Mouse (Mus musculus): Measurements from ENCODE around the gene Trim80. TPM values are rescaled to one million over a fixed set of nuclear protein-coding genes. Genes with fewer than 3 reads are reported as not detected.
"Not testable (repeated sequence)": the region's sequence is repeated elsewhere in the genome, so short reads cannot be mapped to it uniquely, and the experiment has no call there.

Gene Trim80
- polyA plus RNA-seq, 1 experiment from 2014 or later = 0.27 TPM

DNA sequence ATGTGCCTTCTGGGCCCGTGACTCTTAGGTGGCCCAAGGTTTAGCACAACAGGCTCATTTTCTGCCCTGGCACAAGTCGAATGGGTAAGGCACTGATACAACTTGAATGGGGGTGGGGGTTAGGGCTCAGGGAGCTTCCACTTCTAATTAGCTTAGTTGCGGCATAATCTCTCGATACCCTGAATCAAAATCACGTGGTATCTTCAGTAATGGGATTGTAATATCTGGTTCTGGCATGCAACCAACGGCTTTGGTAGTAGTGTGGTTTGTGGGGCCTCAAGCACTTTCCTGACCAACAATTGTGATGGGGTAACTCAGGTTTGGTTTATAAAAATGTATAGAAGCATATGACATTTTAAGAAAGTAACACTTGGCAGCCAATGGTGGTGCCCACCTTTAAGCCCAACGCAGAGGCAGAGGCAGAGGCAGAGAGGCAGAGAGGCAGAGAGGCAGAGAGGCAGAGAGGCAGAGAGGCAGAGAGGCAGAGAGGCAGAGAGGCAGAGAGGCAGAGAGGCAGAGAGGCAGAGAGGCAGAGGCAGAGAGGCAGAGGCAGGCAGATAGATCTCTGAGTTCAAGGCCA lies 12.0 kb downstream of the Trim80 start:
- H3K9me3 ChIP-seq (ENCODE audit: control insufficient read depth, low read length) = no peaks in the 10 kb centered on the region
- 80% methylated on average over 7 of the region's 7 CpGs for WGBS

DNA sequence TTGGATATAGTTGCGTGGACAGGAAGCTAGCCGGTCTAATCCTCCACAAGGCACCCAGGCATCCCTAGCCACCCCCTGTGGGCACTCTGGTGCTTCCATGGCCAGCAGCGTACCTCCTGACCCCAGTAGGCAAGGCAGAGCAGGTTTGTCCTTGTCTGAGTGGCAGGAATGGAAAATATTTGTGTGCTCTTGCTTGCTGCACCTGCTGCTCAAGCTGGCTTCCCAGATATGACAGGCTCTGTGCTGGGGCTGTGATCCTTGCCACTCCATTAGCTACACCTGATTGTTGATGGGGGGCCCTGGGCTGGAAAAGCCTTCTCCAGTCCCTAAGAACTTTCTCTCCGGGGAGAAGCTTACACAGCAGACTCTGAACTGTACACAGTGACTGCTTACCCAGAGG lies 13.0 kb downstream of the Trim80 start:
- Histone ChIP-seq H3K4me1 (replicated peaks; ENCODE audit: control insufficient read depth, insufficient read depth, low read length) (peaks cover 3% of the 10 kb centered on the region), H3K9me3 (ENCODE audit: control insufficient read depth, low read length) (no peaks in the 10 kb centered on the region), H3K36me3 (ENCODE audit: control insufficient read depth, insufficient read depth, low read length) (no peaks in the 10 kb centered on the region), H3K27me3 (replicated peaks; ENCODE audit: control insufficient read depth, insufficient read depth, low read length) (no peaks in the 10 kb centered on the region), H3K4me3 (ENCODE audit: low read depth, low read length) (no peak overlapping the region), H3K27ac (ENCODE audit: low read depth, low read length) (no peak overlapping the region), H3K4me2 (no peak overlapping the region), H3K9ac (ENCODE audit: low read depth, low read length) (no peak overlapping the region)
- ATAC-seq (replicated peaks; ENCODE audit: low FRiP score) (no peak), DNase-seq (ENCODE audit: low spot score) (no peak)
- 65% methylated on average over 4 of the region's 4 CpGs for WGBS

More for the DNA sequence above, 12.0 kb downstream of the Trim80 start:
- Histone ChIP-seq H3K36me3 (ENCODE audit: control insufficient read depth, insufficient read depth, low read length) (no peaks in the 10 kb centered on the region), H3K27ac (ENCODE audit: low read depth, low read length) (no peak overlapping the region), H3K27me3 (replicated peaks; ENCODE audit: control insufficient read depth, insufficient read depth, low read length) (no peaks in the 10 kb centered on the region), H3K9ac (ENCODE audit: low read depth, low read length) (no peak overlapping the region), H3K4me1 (replicated peaks; ENCODE audit: control insufficient read depth, insufficient read depth, low read length) (no peaks in the 10 kb centered on the region; the same call in none of the 2 replicates), H3K4me3 (ENCODE audit: low read depth, low read length) (no peak overlapping the region), H3K4me2 (no peak overlapping the region)
- DNase-seq (ENCODE audit: low spot score) = no peak
- no peak for ATAC-seq (replicated peaks; ENCODE audit: low FRiP score)

DNA sequence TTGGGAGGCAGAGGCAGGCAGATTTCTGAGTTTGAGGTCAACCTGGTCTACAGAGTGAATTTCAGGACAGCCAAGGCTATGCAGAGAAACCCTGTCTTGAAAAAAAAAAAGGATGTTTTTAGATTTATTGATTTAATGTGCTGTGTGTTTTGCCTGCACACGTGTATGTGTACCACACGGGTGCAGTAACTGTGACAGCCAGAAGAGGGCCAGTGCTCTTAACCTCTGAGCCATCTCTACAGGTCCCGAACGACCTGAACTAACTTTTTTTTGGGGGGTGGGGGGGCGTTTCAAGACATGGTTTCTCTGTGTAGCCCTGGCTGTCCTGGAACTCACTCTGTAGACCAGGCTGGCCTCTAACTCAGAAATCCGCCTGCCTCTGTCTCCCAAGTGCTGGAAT lies 14.5 kb downstream of the Trim80 start:
- ATAC-seq (replicated peaks; ENCODE audit: low FRiP score); H3K36me3 ChIP-seq (ENCODE audit: control insufficient read depth, insufficient read depth, low read length); H3K27me3 ChIP-seq (replicated peaks; ENCODE audit: control insufficient read depth, insufficient read depth, low read length); H3K9ac ChIP-seq (ENCODE audit: low read depth, low read length); DNase-seq (ENCODE audit: low spot score); H3K27ac ChIP-seq (ENCODE audit: low read depth, low read length); H3K4me3 ChIP-seq (ENCODE audit: low read depth, low read length); H3K4me2 ChIP-seq; H3K9me3 ChIP-seq (ENCODE audit: control insufficient read depth, low read length); H3K4me1 ChIP-seq (replicated peaks; ENCODE audit: control insufficient read depth, insufficient read depth, low read length): not testable (repeated sequence)
- WGBS = 76% methylated on average over 6 of the region's 6 CpGs

DNA sequence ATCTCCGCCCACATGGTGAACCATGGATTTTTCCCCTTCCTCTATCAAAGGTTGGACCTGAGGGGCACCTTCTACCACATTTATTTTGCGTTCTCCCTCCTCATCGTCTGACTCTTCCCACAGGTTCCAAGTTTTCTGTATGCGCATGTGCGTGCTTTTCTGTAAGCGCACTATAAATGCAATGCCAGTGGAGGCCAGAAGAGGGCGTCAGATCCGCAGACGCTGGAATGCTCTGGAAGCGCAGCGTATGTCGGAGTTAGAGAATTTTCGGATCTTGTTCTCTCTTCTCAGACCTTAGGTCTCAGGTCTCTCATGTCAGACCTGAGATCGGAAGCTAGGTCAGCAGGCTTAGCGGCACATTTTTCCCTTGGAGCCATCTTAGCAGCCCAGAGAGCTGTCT lies 15.3 kb downstream of the Trim80 start:
- WGBS = 86% methylated on average over 15 of the region's 15 CpGs
- no peak for ATAC-seq (replicated peaks; ENCODE audit: low FRiP score)
- no peak overlapping the region for H3K4me2 ChIP-seq

DNA sequence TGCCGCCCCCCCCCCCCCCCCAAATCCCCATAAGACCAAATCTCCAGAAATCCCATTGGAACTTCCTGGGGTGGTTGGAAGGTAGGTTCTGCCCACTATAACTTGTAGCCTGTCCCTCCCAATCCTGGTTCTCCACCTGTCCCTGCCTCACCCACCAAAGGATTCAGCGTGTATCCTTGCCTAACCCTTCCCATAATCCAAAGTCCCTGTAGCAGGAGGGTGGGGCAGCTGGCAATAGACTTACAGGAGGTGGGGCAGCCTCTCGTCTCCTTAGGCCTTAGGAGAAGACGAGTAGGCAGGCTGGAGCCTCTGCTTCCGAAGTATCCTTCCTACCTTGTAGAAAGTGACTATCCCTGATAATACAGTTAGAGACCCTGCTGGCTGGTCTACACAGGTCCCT lies 15.8 kb downstream of the Trim80 start:
- Histone ChIP-seq H3K27ac (ENCODE audit: low read depth, low read length) (no peak overlapping the region), H3K9ac (ENCODE audit: low read depth, low read length) (no peak overlapping the region)

More for the DNA sequence above, 15.3 kb downstream of the Trim80 start:
- H3K27ac ChIP-seq (ENCODE audit: low read depth, low read length) = no peak overlapping the region
- H3K4me3 ChIP-seq (ENCODE audit: low read depth, low read length) = no peak overlapping the region
- H3K27me3 ChIP-seq (replicated peaks; ENCODE audit: control insufficient read depth, insufficient read depth, low read length) = no peaks in the 10 kb centered on the region
- no peak for DNase-seq (ENCODE audit: low spot score)
- no peaks in the 10 kb centered on the region for H3K36me3 ChIP-seq (ENCODE audit: control insufficient read depth, insufficient read depth, low read length)
- H3K4me1 ChIP-seq (replicated peaks; ENCODE audit: control insufficient read depth, insufficient read depth, low read length) = peaks cover 3% of the 10 kb centered on the region; the same call in 1 of the 2 replicates
- no peaks in the 10 kb centered on the region for H3K9me3 ChIP-seq (ENCODE audit: control insufficient read depth, low read length)
- H3K9ac ChIP-seq (ENCODE audit: low read depth, low read length) = no peak overlapping the region

DNA sequence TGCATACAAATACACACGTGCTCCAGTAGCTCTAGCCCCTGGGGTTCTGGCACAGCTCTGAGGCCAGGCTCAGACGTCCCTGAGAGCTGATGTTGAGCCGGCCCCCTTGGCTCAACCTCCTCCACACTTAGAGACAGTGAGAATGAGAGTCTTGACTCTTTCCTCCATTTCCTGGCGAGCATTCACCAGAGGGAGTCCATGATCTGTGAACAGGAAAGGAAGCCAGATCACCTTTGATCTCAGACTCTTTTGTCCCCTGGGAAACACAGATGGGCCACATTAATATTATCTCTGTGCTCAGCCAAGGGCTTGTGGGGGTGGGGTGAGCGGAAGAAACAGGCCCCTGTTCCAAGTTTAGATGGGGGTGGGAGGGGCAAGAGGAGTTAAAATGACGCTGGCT lies 17.1 kb downstream of the Trim80 start:
- H3K4me2 ChIP-seq = no peak overlapping the region
- H3K4me3 ChIP-seq (ENCODE audit: low read depth, low read length) = no peak overlapping the region
- ATAC-seq (replicated peaks; ENCODE audit: low FRiP score) (no peak; the same call in 1 of the 2 replicates), DNase-seq (ENCODE audit: low spot score) (no peak)
- H3K9me3 ChIP-seq (ENCODE audit: control insufficient read depth, low read length) = no peaks in the 10 kb centered on the region
- 32% methylated on average over 6 of the region's 6 CpGs for WGBS
- H3K9ac ChIP-seq (ENCODE audit: low read depth, low read length) = no peak overlapping the region
- H3K36me3 ChIP-seq (ENCODE audit: control insufficient read depth, insufficient read depth, low read length) = no peaks in the 10 kb centered on the region
- peaks cover 6% of the 10 kb centered on the region; the same call in 1 of the 2 replicates for H3K27me3 ChIP-seq (replicated peaks; ENCODE audit: control insufficient read depth, insufficient read depth, low read length)
- no peak overlapping the region for H3K27ac ChIP-seq (ENCODE audit: low read depth, low read length)
- peaks cover 3% of the 10 kb centered on the region; the same call in 1 of the 2 replicates for H3K4me1 ChIP-seq (replicated peaks; ENCODE audit: control insufficient read depth, insufficient read depth, low read length)

More for the DNA sequence above, 15.8 kb downstream of the Trim80 start:
- Histone ChIP-seq H3K9me3 (ENCODE audit: control insufficient read depth, low read length) (no peaks in the 10 kb centered on the region), H3K36me3 (ENCODE audit: control insufficient read depth, insufficient read depth, low read length) (no peaks in the 10 kb centered on the region), H3K4me3 (ENCODE audit: low read depth, low read length) (no peak overlapping the region), H3K27me3 (replicated peaks; ENCODE audit: control insufficient read depth, insufficient read depth, low read length) (no peaks in the 10 kb centered on the region), H3K4me1 (replicated peaks; ENCODE audit: control insufficient read depth, insufficient read depth, low read length) (peaks cover 3% of the 10 kb centered on the region; the same call in 1 of the 2 replicates), H3K4me2 (no peak overlapping the region)
- ATAC-seq (replicated peaks; ENCODE audit: low FRiP score) (no peak), DNase-seq (ENCODE audit: low spot score) (no peak)
- WGBS = 88% methylated on average over 5 of the region's 5 CpGs

DNA sequence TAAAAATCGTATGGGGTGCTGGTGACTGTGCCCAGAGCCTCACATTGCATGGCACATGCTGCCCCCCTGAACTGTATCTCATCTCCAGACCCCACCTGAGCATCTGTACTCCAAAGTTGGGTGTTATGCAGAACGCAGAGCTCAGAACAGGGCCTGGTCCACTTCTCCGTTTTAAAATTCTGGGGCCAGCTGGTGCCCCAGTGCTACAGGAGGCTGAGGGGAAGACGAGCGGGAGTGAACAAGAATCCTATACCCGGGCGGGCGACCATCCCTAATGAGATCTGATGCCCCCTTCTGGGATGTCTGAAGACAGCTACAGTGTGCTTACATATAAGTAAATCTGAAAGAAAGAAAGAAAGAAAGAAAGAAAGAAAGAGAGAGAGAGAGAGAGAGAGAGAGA lies 20.6 kb downstream of the Trim80 start:
- H3K9ac ChIP-seq (ENCODE audit: low read depth, low read length) = no peak overlapping the region
- no peak overlapping the region for H3K27ac ChIP-seq (ENCODE audit: low read depth, low read length)
- no peak for ATAC-seq (replicated peaks; ENCODE audit: low FRiP score)
- no peaks in the 10 kb centered on the region for H3K9me3 ChIP-seq (ENCODE audit: control insufficient read depth, low read length)
- H3K27me3 ChIP-seq (replicated peaks; ENCODE audit: control insufficient read depth, insufficient read depth, low read length) = peaks cover 10% of the 10 kb centered on the region; the same call in 1 of the 2 replicates
- H3K4me2 ChIP-seq = no peak overlapping the region
- peaks cover 3% of the 10 kb centered on the region; the same call in 1 of the 2 replicates for H3K4me1 ChIP-seq (replicated peaks; ENCODE audit: control insufficient read depth, insufficient read depth, low read length)
- DNase-seq (ENCODE audit: low spot score) = no peak
- H3K4me3 ChIP-seq (ENCODE audit: low read depth, low read length) = no peak overlapping the region
- H3K36me3 ChIP-seq (ENCODE audit: control insufficient read depth, insufficient read depth, low read length) = no peaks in the 10 kb centered on the region
- WGBS = 26% methylated on average over 8 of the region's 8 CpGs

DNA sequence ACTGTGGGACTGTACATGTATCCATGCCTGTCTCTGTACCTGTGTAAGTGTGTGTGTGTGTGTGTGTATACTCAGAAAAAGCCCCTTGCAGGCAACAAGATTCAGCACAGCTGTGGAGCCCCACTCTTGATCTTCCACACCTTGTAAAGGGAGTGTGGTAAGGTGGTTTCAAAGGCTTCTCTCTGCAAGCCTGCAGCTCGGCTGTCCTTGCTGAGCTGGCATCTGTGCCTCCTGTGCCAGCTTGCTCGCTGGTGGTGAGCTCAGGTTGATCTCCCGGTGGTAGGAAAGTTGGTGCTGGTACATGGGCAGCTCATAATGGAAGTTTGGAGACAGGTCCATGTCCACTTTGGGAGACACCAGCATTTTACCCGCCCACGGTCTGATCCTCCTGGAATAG lies 21.5 kb downstream of the Trim80 start:
- H3K27me3 ChIP-seq (replicated peaks; ENCODE audit: control insufficient read depth, insufficient read depth, low read length) = peaks cover 10% of the 10 kb centered on the region; the same call in 1 of the 2 replicates

DNA sequence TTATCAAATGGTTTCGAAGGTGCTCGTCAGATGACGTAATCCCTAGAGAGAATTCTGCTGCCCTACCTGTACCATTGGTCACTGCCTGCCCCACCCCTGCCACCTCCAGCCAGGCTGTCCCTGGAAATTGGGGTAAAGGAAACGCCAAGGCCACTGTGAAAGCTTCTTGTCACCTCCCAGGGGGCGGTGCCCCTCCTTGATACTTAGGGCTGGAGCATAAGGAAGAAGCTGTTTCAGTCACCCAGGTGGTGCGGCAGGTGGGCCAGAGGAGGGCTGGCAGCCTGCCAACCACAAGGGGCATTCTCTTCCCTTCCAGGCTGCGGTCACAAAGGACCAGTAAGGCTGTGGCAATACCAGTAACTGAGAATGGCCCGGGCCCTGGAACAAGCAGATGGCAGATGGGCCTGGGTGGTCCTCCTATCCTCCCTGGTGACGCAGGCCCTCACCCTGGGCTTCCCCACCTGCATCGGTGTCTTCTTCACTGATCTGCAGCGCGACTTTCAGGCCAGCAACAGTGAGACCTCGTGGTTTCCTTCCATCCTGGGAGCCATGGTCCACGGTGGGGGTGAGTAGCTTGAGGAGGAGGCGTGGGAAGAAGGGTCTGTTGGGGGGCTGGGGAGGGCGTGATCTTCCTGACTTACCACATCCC lies 22.0 kb downstream of the Trim80 start, which contains the start of gene Slc16a5:
Gene Slc16a5, plus strand, starts transcription at position 232 of the 649 bp plus-strand sequence.
- no peak within 1 kb of the TSS for H3K4me2 ChIP-seq
- no peaks in the 10 kb centered on the region for H3K36me3 ChIP-seq (ENCODE audit: control insufficient read depth, insufficient read depth, low read length)
- WGBS = 64% methylated on average over 16 of the region's 16 CpGs
- ATAC-seq (replicated peaks; ENCODE audit: low FRiP score) = no peak
- H3K27ac ChIP-seq (ENCODE audit: low read depth, low read length) = no peak within 1 kb of the TSS
- no peaks in the 10 kb centered on the region for H3K9me3 ChIP-seq (ENCODE audit: control insufficient read depth, low read length)
- no peak within 1 kb of the TSS for H3K4me3 ChIP-seq (ENCODE audit: low read depth, low read length)
- H3K27me3 ChIP-seq (replicated peaks; ENCODE audit: control insufficient read depth, insufficient read depth, low read length) = peaks cover 10% of the 10 kb centered on the region; the same call in 1 of the 2 replicates
- H3K9ac ChIP-seq (ENCODE audit: low read depth, low read length) = no peak within 1 kb of the TSS
- no peak for DNase-seq (ENCODE audit: low spot score)
- peaks cover 3% of the 10 kb centered on the region; the same call in 1 of the 2 replicates for H3K4me1 ChIP-seq (replicated peaks; ENCODE audit: control insufficient read depth, insufficient read depth, low read length)

More for the DNA sequence above, 21.5 kb downstream of the Trim80 start:
- H3K36me3 ChIP-seq (ENCODE audit: control insufficient read depth, insufficient read depth, low read length) = no peaks in the 10 kb centered on the region
- no peak for DNase-seq (ENCODE audit: low spot score)
- ATAC-seq (replicated peaks; ENCODE audit: low FRiP score) = no peak
- H3K4me3 ChIP-seq (ENCODE audit: low read depth, low read length) = no peak overlapping the region
- H3K4me2 ChIP-seq = no peak overlapping the region
- H3K4me1 ChIP-seq (replicated peaks; ENCODE audit: control insufficient read depth, insufficient read depth, low read length) = peaks cover 3% of the 10 kb centered on the region; the same call in 1 of the 2 replicates
- H3K9ac ChIP-seq (ENCODE audit: low read depth, low read length) = no peak overlapping the region
- WGBS = 67% methylated on average over 5 of the region's 5 CpGs
- no peaks in the 10 kb centered on the region for H3K9me3 ChIP-seq (ENCODE audit: control insufficient read depth, low read length)
- no peak overlapping the region for H3K27ac ChIP-seq (ENCODE audit: low read depth, low read length)
